Mouse (Mus musculus) cerebellum, adult 11-12 months (tissue): ENCODE data around the gene Kctd14.

Source experiments
- DNase-seq: peaks from one replicate; pipeline ENCODE4 v3.0.0; 2022

Kctd14 gene

GRCm38 (mm10) chr7:97446171-97446925, 4.8 kb upstream of the Kctd14 start:
- peak; percentile 85 for DNase-seq

GRCm38 (mm10) chr7:97447050-97447531, 4.0 kb upstream of the Kctd14 start:
- no peak for DNase-seq

- no peak for DNase-seq
Measured at GRCm38 (mm10) chr7:97452196-97452595, 1.1 kb downstream of the Kctd14 start.

GRCm38 (mm10) chr7:97453141-97453921, 2.2 kb downstream of the Kctd14 start:
- no peak for DNase-seq

- DNase-seq, result no peak
Measured at GRCm38 (mm10) chr7:97454795-97455194, 3.7 kb downstream of the Kctd14 start.

- DNase-seq, result no peak
Measured at GRCm38 (mm10) chr7:97455577-97455976, 4.5 kb downstream of the Kctd14 start.

GRCm38 (mm10) chr7:97473001-97473400, 21.9 kb downstream of the Kctd14 start:
- no peak for DNase-seq

- no peak for DNase-seq
Measured at GRCm38 (mm10) chr7:97479349-97479748, 28.2 kb downstream of the Kctd14 start.

GRCm38 (mm10) chr7:97480290-97480689, 29.2 kb downstream of the Kctd14 start:
- no peak for DNase-seq

- DNase-seq, result peak; percentile 94
Measured at GRCm38 (mm10) chr7:97480821-97481339, 29.8 kb downstream of the Kctd14 start, which contains the start of gene Ints4. TSS of gene Ints4 (plus strand) at chr7:97480956.

GRCm38 (mm10) chr7:97483378-97483777, 32.3 kb downstream of the Kctd14 start:
- DNase-seq, result no peak

- no peak for DNase-seq
Measured at GRCm38 (mm10) chr7:97491157-97491556, 40.0 kb downstream of the Kctd14 start.

GRCm38 (mm10) chr7:97492420-97492819, 41.3 kb downstream of the Kctd14 start:
- DNase-seq, result no peak

- DNase-seq, result no peak
Measured at GRCm38 (mm10) chr7:97495052-97495451, 43.9 kb downstream of the Kctd14 start.

- peak; percentile 84 for DNase-seq
Measured at GRCm38 (mm10) chr7:97500555-97501209, 49.6 kb downstream of the Kctd14 start.
